Mouse (Mus musculus): ENCODE measurements around the gene Stim2.

Stim2 gene

DNA sequence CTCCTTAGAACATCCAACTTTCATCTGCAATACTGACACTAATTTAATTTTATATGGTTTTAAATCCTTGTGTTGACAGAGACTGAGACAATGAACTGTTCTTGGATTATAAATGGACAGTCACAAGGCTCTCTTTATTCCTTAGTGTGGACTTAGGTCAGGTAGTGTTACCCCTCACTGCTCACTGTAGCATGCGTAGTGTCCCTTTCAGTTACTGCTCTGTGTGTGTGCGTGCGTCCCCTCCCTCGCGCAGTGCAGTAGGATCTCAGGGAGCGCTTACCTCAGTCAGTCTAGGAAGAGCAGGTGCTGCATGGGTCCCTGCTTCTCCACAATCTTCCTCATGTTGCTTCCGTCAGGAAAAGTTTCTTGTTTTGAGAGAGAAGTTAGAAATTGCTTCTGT, 43.7 kb downstream of the Stim2 start:
- in situ Hi-C loops (cut with MboI, MseI), result no loop called here

- in situ Hi-C loops (cut with MboI, MseI), result no loop called here
These were observed 47.2 kb downstream of the Stim2 start for GRCm38 (mm10) chr5:54045523-54045922.

DNA sequence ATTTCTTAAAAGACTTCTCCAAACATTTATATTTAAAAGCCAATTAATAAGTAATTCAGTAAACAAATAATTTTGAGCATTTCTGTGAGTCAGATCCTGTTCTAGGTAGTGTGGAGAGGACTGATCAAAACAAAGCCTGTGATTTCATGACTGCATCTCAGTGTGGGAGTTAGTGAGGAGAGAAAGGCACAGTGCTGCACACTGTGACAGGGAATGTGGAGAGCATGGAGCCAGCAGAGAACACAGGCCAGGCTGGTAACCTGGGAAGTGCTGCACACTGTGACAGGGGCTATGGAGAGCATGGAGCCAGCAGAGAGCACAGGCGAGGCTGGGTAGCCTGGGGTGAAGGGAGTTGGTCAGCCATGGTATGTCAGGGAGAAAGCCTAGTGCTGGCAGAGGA, 48.1 kb downstream of the Stim2 start:
- in situ Hi-C loops (cut with MboI, MseI), result no loop called here

- in situ Hi-C loops (cut with MboI, MseI), result no loop called here
These were observed 50.9 kb downstream of the Stim2 start for GRCm38 (mm10) chr5:54049145-54049733.

DNA sequence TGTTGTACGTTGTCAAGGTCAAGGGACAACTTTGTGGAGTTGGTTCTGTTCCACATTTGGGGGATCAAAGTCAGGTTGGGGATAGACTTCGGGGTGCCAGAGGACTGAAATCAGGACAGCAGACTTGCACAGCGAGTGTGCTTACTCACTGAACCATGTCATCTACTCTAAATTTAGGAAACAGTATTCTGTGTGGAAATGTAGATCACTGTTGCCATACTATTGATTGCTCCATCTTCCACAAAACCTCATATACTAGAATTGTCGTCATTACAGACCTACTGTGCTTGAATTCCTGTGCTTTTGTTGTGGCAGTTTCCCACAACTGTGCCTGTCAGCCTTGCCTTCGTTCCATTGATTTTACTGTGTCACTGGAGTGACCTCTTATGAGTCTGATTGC, 51.6 kb downstream of the Stim2 start:
- in situ Hi-C loops (cut with MboI, MseI), result loop anchor here (10.0 kb wide), 1 partner anchor 1025 kb away; no protein-coding TSS in a partner anchor

DNA sequence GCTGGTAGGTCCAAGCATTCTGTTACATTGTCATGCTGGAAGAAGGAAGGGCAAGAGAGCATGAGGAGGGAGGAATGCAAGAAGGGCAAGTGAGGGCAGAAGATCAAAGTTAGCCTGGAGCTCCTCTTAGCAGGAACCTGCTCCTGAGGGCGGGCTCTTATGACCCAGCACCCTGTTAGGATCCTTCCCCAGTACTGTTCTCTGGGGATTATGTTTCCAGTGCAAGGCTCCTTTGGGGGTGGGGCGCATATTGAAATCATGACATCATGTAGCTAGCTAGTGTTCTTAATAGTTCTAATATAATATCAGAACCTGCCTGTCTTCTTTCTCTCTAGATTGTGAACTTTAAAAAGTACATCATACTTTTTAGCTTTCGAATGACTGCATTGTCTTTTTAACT, 52.8 kb downstream of the Stim2 start:
- in situ Hi-C loops (cut with MboI, MseI), result loop anchor here (10.0 kb wide), 1 partner anchor 1024 kb away; no protein-coding TSS in a partner anchor

DNA sequence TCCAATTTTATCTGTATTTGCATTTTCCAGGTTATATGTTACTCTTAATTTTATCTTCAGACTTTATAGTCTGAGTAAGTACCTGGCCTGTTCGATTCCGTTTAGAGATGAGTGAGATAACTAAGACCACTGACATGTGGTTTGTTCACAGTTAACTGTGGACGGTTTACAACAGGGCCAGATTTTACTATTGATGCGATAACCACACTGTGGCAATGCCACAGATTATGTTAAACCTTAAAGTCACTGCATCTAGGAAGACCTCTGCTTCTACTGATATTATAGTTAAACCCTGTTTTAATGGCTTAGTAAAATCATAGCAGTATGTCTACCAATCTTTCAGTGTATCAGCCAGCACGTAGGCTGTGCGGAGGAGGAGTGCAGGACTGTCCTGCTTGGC, 53.9 kb downstream of the Stim2 start:
- in situ Hi-C loops (cut with MboI, MseI), result loop anchor here (10.0 kb wide), 1 partner anchor 1023 kb away; no protein-coding TSS in a partner anchor

- in situ Hi-C loops (cut with MboI, MseI), result loop anchor here (10.0 kb wide), 1 partner anchor 1021 kb away; no protein-coding TSS in a partner anchor
These were observed 55.5 kb downstream of the Stim2 start for GRCm38 (mm10) chr5:54053673-54054366.

DNA sequence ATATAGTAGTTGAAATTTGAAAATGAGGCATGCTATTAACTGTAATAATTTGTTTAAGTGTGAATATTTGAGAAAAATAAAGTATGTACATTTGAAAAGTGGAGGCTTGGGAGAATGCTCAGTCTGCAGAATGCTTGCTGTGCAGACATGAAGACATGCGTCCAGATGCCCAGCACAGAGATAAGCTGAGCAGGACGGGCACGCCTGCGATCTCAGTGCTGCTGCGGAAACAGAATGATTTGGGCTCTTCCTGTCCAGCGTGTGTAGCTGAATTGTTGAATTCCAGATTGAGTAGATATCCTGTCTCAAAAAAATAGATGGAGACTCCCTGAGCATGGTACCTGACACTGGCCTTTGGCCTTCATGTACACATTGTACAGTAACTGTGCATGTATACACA, 58.0 kb downstream of the Stim2 start:
- in situ Hi-C loops (cut with MboI, MseI), result loop anchor here (10.0 kb wide), 1 partner anchor 1019 kb away; no protein-coding TSS in a partner anchor

DNA sequence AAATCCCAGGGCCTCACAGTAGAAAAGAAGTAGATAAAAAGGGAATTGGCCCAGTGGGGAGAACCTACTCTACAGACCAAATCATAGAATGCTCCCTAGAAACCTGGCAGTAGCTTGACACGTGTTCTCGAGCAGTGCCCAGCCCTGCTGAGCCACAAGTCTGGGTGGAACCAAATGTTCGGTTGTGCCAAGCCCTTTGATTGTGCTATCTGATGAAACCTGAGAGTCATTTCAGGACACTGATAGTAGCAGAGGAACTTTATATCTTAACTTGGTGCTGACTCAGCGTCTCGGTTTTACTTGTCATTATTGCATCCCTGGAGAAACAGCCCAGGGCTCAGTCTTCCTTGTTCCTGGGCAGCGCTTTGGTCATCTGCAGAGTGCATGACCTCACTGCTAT, 61.7 kb downstream of the Stim2 start:
- in situ Hi-C loops (cut with MboI, MseI), result loop anchor here (10.0 kb wide), 1 partner anchor 1015 kb away; no protein-coding TSS in a partner anchor

- in situ Hi-C loops (cut with MboI, MseI), result no loop called here
These were observed 63.8 kb downstream of the Stim2 start for GRCm38 (mm10) chr5:54062079-54062478.

- in situ Hi-C loops (cut with MboI, MseI), result loop anchor here (5.0 kb wide), 1 partner anchor 70 kb away; the partner anchor contains the start of gene Stim2
These were observed 69.3 kb downstream of the Stim2 start for GRCm38 (mm10) chr5:54067591-54067990.

DNA sequence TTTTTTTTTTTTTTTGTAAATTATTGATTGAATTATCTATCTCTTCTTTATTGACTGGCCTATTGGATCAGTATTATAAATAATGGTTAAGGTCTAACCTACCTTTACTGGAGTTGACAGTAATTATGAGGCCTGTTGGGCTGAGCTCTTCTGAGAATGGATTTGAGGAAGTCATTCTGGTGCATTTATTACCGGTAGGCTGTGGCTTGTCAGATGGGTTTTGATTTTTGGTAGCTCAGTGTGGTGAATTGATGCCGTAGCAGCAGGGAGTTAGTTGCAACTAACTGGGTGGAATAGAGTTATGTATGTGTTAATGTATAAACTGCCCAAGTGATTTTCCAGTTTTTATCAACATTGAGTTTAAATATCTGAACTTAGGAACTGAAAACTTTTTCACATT, 72.2 kb downstream of the Stim2 start:
- in situ Hi-C loops (cut with MboI, MseI), result no loop called here

DNA sequence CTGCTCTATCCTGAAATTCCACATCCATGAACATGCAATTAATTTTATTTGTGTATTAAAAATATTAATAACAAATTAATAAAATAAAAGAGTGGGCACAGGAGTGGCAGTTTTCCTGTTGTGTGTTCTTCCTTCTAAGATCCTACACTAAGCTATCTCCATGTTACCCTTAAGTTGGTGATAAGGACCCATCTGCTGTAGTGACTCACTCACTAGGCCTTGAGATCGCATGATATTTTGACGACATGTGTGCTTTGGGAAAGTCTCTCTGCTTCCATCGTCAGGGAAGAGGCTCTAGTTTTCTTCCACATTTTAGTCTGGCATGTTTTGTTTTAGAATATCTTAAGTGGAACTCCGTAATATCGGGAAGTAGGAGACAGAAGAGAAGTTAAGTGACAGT, 73.0 kb downstream of the Stim2 start:
- in situ Hi-C loops (cut with MboI, MseI), result no loop called here

DNA sequence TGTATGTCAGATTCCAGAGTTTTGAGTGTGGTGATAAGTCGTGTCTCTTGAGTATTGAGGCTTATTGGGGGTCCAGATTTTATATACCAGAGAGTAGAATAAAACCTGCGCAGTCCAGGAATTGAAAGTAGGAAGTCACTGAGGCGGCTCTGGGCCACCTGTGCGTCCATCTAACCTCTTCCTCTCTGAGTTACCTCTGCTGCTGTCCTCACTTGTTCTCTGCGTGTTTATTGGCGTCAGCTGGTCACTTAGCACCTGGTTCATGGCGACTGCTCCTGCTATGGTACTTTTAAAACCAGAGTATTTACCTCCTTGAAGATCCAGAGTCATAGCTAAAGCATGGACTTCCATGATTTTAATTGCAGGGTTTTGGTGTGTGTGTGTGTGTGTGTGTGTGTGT, 73.4 kb downstream of the Stim2 start:
- in situ Hi-C loops (cut with MboI, MseI), result no loop called here

DNA sequence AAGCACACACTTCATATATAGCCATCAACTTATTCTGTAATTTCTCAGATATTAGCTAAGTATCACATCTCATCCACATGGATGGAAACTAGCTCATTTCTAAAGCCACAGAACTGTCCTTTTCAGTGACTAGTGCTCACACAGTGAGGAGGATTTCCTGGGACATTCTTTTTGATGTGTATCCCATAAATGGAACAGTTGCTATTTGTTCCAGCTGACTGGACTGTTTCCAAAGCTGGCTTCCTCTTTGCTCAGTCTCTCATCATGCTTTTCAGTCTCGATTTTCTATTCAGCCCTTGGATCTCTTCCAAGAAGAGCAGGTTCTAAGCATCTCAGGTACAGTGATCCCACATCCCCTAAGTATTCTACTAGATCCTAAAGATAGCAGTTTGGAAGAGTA, 75.0 kb downstream of the Stim2 start:
- in situ Hi-C loops (cut with MboI, MseI), result no loop called here

- in situ Hi-C loops (cut with MboI, MseI), result no loop called here
These were observed 81.7 kb downstream of the Stim2 start for GRCm38 (mm10) chr5:54079997-54080396.

DNA sequence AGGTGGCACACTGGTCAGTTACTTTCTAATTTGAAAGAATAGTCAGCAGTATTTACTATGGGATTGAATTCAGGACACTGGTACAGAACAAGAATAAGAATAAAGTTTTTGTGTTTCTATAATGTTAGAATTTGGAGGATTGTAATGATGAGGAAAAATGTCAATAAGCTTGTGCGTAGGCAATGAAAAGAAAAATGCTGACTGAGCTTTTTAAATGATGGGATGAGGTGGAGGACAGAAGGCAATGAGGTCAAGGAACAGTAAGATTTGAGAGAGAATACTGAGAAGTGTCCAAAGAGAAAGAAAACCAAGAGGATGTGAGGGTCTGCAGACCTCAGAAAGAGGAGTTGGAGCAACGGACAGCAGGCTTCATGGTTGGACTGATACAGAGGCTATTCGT, 89.6 kb downstream of the Stim2 start:
- in situ Hi-C loops (cut with MboI, MseI), result no loop called here

DNA sequence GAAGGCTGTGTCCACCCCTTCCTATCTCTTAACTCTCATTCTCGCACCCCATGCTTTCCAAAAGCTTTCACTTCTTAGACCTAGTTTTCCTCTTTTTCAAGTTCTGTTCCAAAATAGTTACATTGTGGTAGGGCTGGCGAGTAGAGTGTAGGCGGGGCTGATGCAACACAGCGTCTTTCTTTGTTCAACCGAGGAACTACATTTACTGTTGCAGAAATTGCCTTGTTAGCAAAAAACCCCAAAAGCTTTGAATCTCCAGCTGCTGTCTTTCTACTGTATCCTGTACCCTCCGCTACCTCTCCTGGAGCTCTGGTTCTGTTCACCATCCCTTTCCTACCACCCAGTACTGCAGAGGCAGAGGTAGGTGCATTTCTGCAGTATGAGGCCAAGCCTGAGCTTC, 99.9 kb downstream of the Stim2 start:
- in situ Hi-C loops (cut with MboI, MseI), result no loop called here

DNA sequence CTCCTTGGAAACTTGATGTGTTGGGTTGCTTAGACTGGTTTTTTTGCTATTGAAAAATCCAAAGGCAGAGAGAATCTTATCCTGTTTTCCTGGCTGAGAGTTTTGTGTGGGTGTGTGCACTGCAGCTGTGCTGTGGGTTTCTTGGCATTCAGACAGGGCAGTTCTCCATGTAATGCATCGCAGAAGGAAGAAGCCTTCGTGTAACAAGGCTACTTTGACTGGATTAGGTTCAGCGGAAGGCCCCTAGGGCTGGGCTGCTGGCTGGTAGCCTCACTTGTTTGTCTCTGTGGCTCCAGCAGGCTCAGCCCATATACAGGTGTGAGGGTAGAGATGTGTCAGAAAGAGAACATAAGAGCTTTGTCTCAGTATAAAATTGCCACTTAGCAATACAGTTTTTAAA, 102.6 kb downstream of the Stim2 start:
- in situ Hi-C loops (cut with MboI, MseI), result loop anchor here (10.0 kb wide), 1 partner anchor 106 kb away; the partner anchor contains the start of gene Stim2

DNA sequence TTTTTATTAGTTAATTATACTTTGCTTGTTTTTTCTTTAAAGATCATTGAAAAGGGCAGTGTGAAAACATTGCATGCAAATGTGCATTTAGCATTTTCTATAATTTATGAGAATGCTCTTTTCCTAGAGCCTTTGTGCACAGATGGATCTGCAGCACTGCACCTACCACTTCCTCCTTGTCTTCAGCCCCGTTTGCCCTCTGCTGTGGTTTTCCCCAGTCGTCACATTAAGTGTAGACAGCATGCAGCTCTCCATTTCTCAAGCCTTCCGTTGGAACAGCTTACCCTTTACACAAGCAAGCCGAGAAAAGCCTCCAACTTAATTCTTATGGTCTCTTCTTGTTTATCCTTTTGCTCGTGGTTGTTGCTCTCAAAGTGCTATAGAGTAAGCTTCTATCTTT, 103.0 kb downstream of the Stim2 start:
- in situ Hi-C loops (cut with MboI, MseI), result loop anchor here (10.0 kb wide), 1 partner anchor 107 kb away; the partner anchor contains the start of gene Stim2

- in situ Hi-C loops (cut with MboI, MseI), result loop anchor here (10.0 kb wide), 1 partner anchor 107 kb away; the partner anchor contains the start of gene Stim2
These were observed 103.7 kb downstream of the Stim2 start for GRCm38 (mm10) chr5:54101960-54102359.

DNA sequence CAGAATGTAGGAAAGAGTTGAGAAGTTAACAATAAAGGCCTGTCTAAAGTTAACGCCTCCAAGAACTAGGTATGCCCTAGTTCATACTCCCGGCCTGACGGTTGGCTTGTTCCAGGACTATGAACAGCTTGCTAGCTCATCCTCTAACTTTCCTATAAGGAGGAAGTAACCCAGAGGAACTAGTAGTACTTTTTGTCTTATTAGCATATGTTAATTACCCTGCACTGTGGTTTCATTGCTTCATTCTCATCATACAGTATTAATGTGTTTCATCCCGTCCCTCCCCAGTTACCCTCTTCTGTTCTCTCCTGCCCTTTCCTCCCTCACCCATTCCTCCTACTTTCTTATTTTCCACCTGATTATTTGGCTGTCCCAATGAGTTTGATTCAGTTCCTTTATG, 108.4 kb downstream of the Stim2 start:
- in situ Hi-C loops (cut with MboI, MseI), result loop anchor here (5.0 to 10.0 kb wide), 2 partner anchors 112 to 239 kb away; partner anchors contain the start of gene Stim2
